Mouse (Mus musculus) left cerebral cortex, adult 11 months (tissue): ENCODE measurements at regions not wholly inside any gene's neighbourhood (a gene's known extent, or its start where the extent isn't known, plus 50 kb on each side); places are given as distances from the start of the nearest gene placed in this dataset.

Experiments used
- DNase-seq: peaks from one replicate; pipeline ENCODE4 v3.0.0; 2022; ENCODE audit warnings: low spot score

DNA sequence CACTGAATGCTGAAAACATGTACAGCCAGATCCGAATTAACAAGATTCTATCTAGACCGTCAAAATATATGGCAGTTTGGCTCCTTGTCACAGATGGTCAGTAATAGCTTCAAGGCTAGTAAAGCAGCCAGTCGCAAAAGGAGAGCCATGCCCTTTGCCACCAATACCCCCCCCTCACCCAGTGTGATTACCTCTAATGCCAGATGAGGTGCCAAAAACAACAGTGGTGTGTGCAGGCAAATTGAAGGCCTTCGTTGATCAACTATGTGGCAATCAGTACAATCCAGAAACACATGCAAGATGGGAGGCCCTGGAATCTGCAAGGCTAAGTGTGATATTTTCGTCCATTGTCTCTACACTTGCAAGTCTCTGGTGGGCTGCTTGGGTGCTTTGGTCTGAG is 75.8 kb upstream of the Kcnd3 start:
- DNase-seq = no peak

DNA sequence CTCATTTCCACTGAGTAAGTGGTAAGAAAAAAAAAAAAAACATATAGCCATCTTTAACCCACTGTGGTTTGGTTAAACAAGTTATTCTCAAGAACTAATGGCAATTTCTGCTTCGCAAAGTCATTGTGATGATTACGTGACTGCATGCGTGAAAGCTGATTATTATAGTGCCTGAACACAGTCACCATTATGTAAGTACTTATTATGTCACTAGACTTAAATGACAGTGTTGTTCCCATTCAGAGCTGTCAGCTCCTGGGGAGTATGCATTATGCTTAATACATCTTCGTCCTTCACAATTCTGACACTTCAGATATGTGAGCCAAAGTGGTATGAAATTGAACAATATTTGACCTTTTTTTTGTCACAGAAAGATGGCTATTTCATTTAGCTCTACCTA is 71.3 kb upstream of the Kcnd3 start:
- DNase-seq = no peak

DNA sequence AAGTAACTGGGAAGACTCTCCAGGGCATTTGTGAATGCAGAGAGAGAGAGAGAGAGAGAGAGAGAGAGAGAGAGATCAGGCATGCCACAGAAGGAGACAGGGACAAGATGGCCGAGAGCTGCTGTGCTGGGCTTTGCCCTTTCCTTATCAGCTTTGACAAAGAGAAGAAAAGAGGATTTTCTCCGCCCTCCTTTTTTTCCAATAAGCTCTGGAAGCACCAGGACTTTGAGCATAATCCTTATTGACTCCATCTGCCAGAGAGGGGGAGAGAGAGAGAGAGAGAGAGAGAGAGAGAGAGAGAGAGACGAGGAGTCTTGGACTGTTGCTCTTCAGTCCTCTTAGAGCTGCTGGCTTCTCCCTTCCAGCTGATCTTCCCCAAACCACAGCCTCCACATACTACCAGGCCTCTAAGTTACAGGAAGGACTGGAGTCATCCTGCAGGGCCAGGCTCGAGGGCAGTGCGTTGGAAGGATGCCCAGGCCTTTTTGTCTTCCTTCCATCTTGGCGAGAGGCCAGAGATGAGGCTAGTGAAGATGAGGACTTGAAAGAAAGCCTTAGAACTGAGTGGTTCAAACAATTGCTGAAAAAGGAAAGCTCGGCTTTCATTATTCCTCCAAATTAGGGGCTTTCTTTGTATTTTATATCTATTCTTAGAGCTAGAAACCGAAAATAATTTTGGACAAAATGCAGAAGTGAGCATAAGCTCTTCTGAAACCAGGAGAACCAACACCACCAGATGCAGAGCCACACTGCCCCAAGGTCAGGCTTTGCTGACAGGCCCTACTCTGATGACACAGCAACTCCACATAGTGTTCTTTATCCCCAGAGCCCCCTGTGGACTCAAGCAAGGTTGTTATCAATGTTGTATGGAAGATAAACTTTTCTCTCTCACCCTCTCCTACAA is 59.3 kb upstream of the Kcnd3 start:
- no peak for DNase-seq
